Mouse (Mus musculus) stomach, postnatal 0 days (tissue): Measurements from ENCODE around the gene Hdac7.

Experiments used
- CTCF ChIP-seq: IDR thresholded peaks from 2 replicates; pipeline ENCODE4 v1.5.1; 2016; ENCODE audit warnings: antibody characterized with exemption, low read depth, mild to moderate bottlenecking, moderate library complexity
- EP300 ChIP-seq: optimal IDR thresholded peaks from 2 replicates; pipeline ENCODE3; 2016; ENCODE audit warnings: antibody characterized with exemption

DNA sequence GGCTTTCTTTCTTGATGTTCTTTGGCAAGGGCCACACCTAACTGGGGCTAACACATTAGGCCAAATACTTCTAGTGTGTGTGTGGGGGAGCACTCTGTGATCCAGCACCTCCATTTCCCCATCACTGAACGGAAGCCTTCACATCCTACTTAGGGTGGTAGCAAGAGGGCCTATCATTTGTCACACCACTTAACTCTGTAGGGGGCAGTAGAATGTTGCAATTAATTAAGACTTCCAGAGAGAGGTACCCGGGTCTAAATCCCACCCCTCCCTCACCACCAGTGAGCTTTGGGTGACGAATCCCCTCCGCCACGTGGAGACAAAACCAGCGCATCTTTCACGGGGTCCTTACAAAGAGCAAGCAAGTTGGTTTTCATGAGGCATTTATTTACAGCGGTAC lies 9.8 kb upstream of the Hdac7 start:
- TF ChIP-seq EP300 (no peak), CTCF (peak; percentile 54)
